Mouse (Mus musculus) MEL (cell line): ENCODE results near the gene Dirc2. TPM values are rescaled to one million over a fixed set of nuclear protein-coding genes. Genes with fewer than 3 reads are reported as not detected.
A peak's percentile ranks its signal among the peaks of the same experiment; 100 is the strongest.

Source experiments
- DNase-seq: peaks from one replicate; pipeline ENCODE4 v3.0.0; 2011; ENCODE audit warnings: low read depth, low spot score
- H3K27ac ChIP-seq: 2 replicates; pipeline ENCODE4 v1.5.1; 2012; ENCODE audit warnings: low read depth, mild to moderate bottlenecking, control low read depth, low read length, moderate library complexity; ENCODE audit not compliant: control insufficient read depth
- H3K27me3 ChIP-seq, 2 experiments: fragments of 150-350 bp in 1 of 2; sonication (generic) in 1 of 2; 2 replicates each; pipeline ENCODE4 v1.6.1; 2012; ENCODE audit warnings: low read length in 2 of 2, mild to moderate bottlenecking in 2 of 2, improper control_type of control experiment in 1 of 2, moderate library complexity in 1 of 2; ENCODE audit not compliant: insufficient read depth in 2 of 2, control insufficient read depth in 1 of 2
- H3K36me3 ChIP-seq, 2 experiments: 2 replicates each; pipeline ENCODE4 v1.6.1; 2012 to 2014; ENCODE audit warnings: low read length in 2 of 2, improper control_type of control experiment in 1 of 2, inconsistent platforms in 1 of 2, mild to moderate bottlenecking in 1 of 2; ENCODE audit not compliant: insufficient read depth in 2 of 2, control insufficient read depth in 1 of 2
- H3K4me1 ChIP-seq, 2 experiments: fragments of 150-350 bp in 1 of 2; sonication (generic) in 1 of 2; 2 replicates each; pipeline ENCODE4 v1.6.1; 2012; ENCODE audit warnings: low read length in 2 of 2, improper control_type of control experiment in 1 of 2, mild to moderate bottlenecking in 1 of 2; ENCODE audit not compliant: insufficient read depth in 2 of 2, control insufficient read depth in 1 of 2
- H3K4me3 ChIP-seq, 2 experiments: fragments of 150-350 bp in 1 of 2; sonication (generic) in 1 of 2; 2 replicates each; pipeline ENCODE4 v1.5.1; 2012; ENCODE audit warnings: low read depth in 2 of 2, low read length in 2 of 2, mild to moderate bottlenecking in 2 of 2, moderate library complexity in 2 of 2, control low read depth in 1 of 2, improper control_type of control experiment in 1 of 2; ENCODE audit not compliant: control insufficient read depth in 1 of 2, insufficient read depth in 1 of 2
- H3K79me2 ChIP-seq: 2 replicates; pipeline ENCODE4 v1.6.1; 2012; ENCODE audit warnings: mild to moderate bottlenecking, low read length, moderate library complexity; ENCODE audit not compliant: control insufficient read depth, poor library complexity, insufficient read depth
- H3K9ac ChIP-seq: 2 replicates; pipeline ENCODE4 v1.6.1; 2012; ENCODE audit warnings: low read depth, mild to moderate bottlenecking, control low read depth, low read length, moderate library complexity; ENCODE audit not compliant: control insufficient read depth, poor library complexity, severe bottlenecking
- H3K9me3 ChIP-seq: fragments of 150-350 bp; sonication (generic); replicated peaks from 2 replicates; pipeline ENCODE4 v1.6.1; 2012; ENCODE audit warnings: mild to moderate bottlenecking, low read length, improper control_type of control experiment, moderate library complexity; ENCODE audit not compliant: insufficient read depth
- BHLHE40 ChIP-seq: IDR thresholded peaks from 2 replicates; pipeline ENCODE4 v1.6.1; 2012; ENCODE audit warnings: low read depth, mild to moderate bottlenecking, inconsistent platforms, low read length, improper control_type of control experiment, borderline replicate concordance
- CTCF ChIP-seq, 3 experiments: IDR thresholded peaks in 2 of 3; conservative IDR thresholded peaks in 1 of 3; 2 replicates each; pipeline ENCODE4 v1.5.1; 2011 to 2012; ENCODE audit warnings: low read length in 3 of 3, low read depth in 2 of 3, mild to moderate bottlenecking in 2 of 3, improper control_type of control experiment in 1 of 3, inconsistent platforms in 1 of 3, mixed read lengths in 1 of 3, moderate library complexity in 1 of 3; ENCODE audit not compliant: control insufficient read depth in 1 of 3, insufficient read depth in 1 of 3, poor library complexity in 1 of 3, severe bottlenecking in 1 of 3
- E2F4 ChIP-seq: IDR thresholded peaks from 2 replicates; pipeline ENCODE4 v1.6.1; 2011; ENCODE audit warnings: low read depth, low read length, improper control_type of control experiment, borderline replicate concordance
- HCFC1 ChIP-seq: IDR thresholded peaks from 2 replicates; pipeline ENCODE4 v1.6.1; 2012; ENCODE audit warnings: low read depth, mild to moderate bottlenecking, inconsistent platforms, low read length, improper control_type of control experiment, moderate library complexity
- MAX ChIP-seq: IDR thresholded peaks from 2 replicates; pipeline ENCODE4 v1.6.1; 2011; ENCODE audit warnings: low read length, improper control_type of control experiment
- MYB ChIP-seq: IDR thresholded peaks from 2 replicates; pipeline ENCODE4 v1.6.1; 2011; ENCODE audit warnings: mild to moderate bottlenecking, low read depth, low read length, improper control_type of control experiment
- MYC ChIP-seq: IDR thresholded peaks from 2 replicates; pipeline ENCODE4 v1.6.1; 2011; ENCODE audit warnings: low read depth, mild to moderate bottlenecking, low read length, improper control_type of control experiment, moderate library complexity
- POLR2AphosphoS2 ChIP-seq: IDR thresholded peaks from 2 replicates; pipeline ENCODE4 v1.6.1; 2011; ENCODE audit warnings: low read length, improper control_type of control experiment
- POLR2AphosphoS5 ChIP-seq: IDR thresholded peaks from 2 replicates; pipeline ENCODE4 v1.6.1; 2012; ENCODE audit warnings: low read depth, borderline replicate concordance, mild to moderate bottlenecking, inconsistent platforms, low read length, moderate library complexity, mixed read lengths
- RAD21 ChIP-seq: IDR thresholded peaks from 2 replicates; pipeline ENCODE4 v1.6.1; 2011; ENCODE audit warnings: mild to moderate bottlenecking, low read depth, low read length, improper control_type of control experiment
- SIN3A ChIP-seq: IDR thresholded peaks from 2 replicates; pipeline ENCODE4 v1.6.1; 2012; ENCODE audit warnings: low read length, improper control_type of control experiment, inconsistent platforms
- SMC3 ChIP-seq: IDR thresholded peaks from 2 replicates; pipeline ENCODE4 v1.6.1; 2011; ENCODE audit warnings: low read depth, low read length, improper control_type of control experiment
- ZC3H11A ChIP-seq: IDR thresholded peaks from 2 replicates; pipeline ENCODE4 v1.6.1; 2012; ENCODE audit warnings: low read depth, mild to moderate bottlenecking, inconsistent platforms, low read length, improper control_type of control experiment
- ZKSCAN1 ChIP-seq: IDR thresholded peaks from 2 replicates; pipeline ENCODE4 v1.6.1; 2012; ENCODE audit warnings: low read depth, mild to moderate bottlenecking, inconsistent platforms, low read length, improper control_type of control experiment, moderate library complexity
- ZNF384 ChIP-seq: IDR thresholded peaks from 2 replicates; pipeline ENCODE4 v1.6.1; 2012; ENCODE audit warnings: low read depth, mild to moderate bottlenecking, inconsistent platforms, low read length, improper control_type of control experiment
- polyA plus RNA-seq, 2 experiments: library from polyadenylated mRNA; stranded (reverse) in 1 of 2; unstranded in 1 of 2; fragments of >175 nt in 1 of 2; fragments of >200 nt in 1 of 2; gene quantifications; 2 replicates each; pipeline versions ENCODE4 v1.2.1 to v1.2.4; 2012; ENCODE audit warnings: low replicate concordance in 2 of 2, low read depth in 1 of 2; ENCODE audit not compliant: insufficient read length in 2 of 2, insufficient read depth in 1 of 2, missing spikeins in 1 of 2
- total RNA-seq: library from RNA; depleted of rRNA; stranded (reverse); fragments of 300-350 nt; gene quantifications from 2 replicates; pipeline ENCODE4 v1.2.3, GENCODE M21; 2012

The Dirc2 gene
- total and polyA plus RNA-seq, 3 experiments, result 1.6 to 4.1 TPM; not detected in 1

DNA sequence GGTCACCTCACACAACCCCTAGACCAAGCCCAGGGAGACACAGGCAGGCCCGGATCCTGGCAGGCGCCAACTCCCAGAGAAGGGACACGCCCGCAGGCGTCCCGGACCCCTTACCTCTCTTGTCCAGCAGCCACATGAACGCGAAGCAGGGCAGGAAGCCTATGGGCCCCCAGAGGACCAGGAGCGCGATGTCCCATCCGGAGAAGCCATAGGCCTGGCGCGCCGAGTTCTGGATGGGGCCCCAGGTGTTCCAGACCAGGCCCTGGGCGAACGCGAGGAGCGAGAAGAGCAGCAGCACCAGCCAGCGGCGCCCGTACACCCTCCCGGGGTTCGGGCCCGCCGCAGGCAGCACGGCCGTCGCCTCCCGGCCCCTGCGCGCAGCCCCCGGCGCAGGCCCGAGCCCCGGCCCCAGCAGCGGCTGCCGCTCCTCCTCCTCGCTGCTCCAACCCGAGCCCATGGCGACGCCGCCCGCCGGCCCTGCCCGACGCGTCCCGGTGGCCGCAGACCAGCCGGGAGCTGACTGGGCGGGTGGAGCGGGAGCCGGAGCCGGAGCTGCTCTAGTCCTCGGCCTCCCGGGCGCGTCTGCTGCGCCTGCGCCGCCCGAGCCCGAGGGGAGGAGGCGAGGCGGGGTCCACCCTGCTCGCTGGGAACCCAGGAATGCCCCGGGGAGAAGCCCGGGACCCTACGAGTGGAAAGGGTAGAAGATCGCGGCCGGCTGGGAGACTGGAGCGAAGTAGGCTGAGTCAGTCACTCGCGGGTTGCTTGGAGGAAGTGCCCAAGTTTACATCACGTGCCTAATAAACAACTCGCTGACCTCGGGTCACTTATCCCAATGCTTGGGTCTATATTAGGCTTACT lies at the start of gene Dirc2 (continued):
- TF ChIP-seq HCFC1 (peak; percentile 50; the same call in 1 of the 2 replicates), POLR2AphosphoS2 (no peak), POLR2AphosphoS5 (no peak), MYB (no peak), MYC (no peak; the same call in 1 of the 2 replicates)

DNA sequence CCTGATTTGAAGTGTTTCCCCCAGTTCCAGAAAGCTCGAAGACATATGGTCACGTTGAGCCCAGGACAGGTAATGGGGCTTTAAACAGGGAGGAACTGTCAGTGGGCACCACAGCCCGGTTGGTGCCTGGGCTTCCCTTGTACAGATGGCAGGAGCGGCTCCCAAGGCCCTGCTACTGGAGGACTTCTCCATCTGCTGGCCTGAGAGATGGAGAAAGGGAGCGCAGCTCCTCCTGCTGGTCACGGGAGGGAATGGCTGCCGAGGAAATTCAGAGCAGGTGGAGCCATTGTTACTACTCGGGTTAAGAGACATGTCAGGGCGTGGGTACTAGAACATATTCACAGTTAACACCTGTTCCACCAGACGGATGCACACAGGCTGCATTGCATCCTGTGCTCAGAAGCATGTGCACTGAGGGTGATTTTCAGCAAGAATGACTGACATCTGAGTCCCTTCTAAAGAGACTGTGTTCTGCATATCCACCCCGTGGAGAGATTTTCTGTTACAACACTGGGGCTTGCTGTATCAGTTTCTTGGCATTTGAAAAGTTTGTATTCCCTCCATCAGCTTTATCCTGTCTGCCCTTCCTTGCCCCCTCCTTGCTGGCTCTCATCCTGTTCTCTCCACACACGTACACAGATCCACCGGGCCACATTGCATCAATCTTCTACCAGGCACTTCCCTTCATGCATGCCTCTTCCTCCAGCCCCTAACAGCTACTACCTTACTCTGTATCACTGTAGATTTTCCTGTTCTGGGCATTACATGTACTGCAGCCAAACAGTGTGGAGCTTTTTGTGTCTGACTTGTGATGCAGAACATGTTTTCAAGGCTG lies 48.3 kb upstream of the Dirc2 start:
- no peaks in the 10 kb centered on the region for H3K79me2 ChIP-seq
- TF ChIP-seq MAX, result peak; percentile 16; the same call in 1 of the 2 replicates
- no peak for TF ChIP-seq ZNF384
- TF ChIP-seq ZC3H11A, result peak; percentile 87
- peak; percentile 98 for TF ChIP-seq SMC3
- no peak for TF ChIP-seq SIN3A
- TF ChIP-seq CTCF (IDR thresholded peaks at IDR 0.05 in 2 of 3, conservative IDR thresholded peaks at IDR 0.05 in 1 of 3; ENCODE audit: control insufficient read depth in 1 of 3, insufficient read depth in 1 of 3, low read depth in 2 of 3, low read length in 3 of 3, poor library complexity in 1 of 3, severe bottlenecking in 1 of 3), result peak; percentile 89 to 97 (median 97)
- TF ChIP-seq RAD21, result peak; percentile 84
- H3K4me1 ChIP-seq, result no peaks in the 10 kb centered on the region
- H3K9me3 ChIP-seq, result no peaks in the 10 kb centered on the region
- H3K9ac ChIP-seq, result no peak overlapping the region
- peak; percentile 74 for DNase-seq
- no peak overlapping the region for H3K4me3 ChIP-seq
- no peaks in the 10 kb centered on the region for H3K36me3 ChIP-seq
- H3K27ac ChIP-seq, result no peak overlapping the region
- no peaks in the 10 kb centered on the region for H3K27me3 ChIP-seq

DNA sequence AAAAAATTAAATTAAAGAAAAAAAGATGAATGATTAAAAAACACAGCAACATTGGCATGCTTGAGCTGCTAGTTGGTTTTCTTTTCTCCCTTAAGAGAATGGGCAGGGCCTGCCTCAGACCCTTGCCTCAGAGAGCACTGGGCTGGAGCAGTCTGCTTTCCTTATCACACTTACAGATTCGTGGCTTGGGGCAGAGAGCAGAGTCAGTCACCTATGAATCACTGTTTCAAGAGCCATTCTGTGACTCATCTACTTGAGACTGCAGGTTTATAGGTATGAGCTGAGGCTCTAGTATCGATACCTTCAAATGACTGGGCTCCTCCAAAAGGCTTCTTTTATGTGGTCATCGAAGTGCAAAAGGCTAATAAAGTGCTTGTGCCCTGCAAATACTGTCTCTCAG lies 44.0 kb upstream of the Dirc2 start:
- H3K9me3 ChIP-seq, result no peaks in the 10 kb centered on the region
- H3K36me3 ChIP-seq, result peaks cover 0 to 1% of the 10 kb centered on the region in 2 experiments; a peak in 1 of 4 replicates
- no peak overlapping the region for H3K9ac ChIP-seq
- H3K4me3 ChIP-seq, result no peak overlapping the region
- H3K79me2 ChIP-seq, result no peaks in the 10 kb centered on the region
- H3K27me3 ChIP-seq, result no peaks in the 10 kb centered on the region
- H3K4me1 ChIP-seq, result no peaks in the 10 kb centered on the region; a peak in 1 of 4 replicates
- no peak for DNase-seq
- no peak for TF ChIP-seq E2F4
- TF ChIP-seq ZKSCAN1, result no peak
- TF ChIP-seq BHLHE40, result no peak
- H3K27ac ChIP-seq, result no peak overlapping the region
